Mouse (Mus musculus) spleen, embryonic (tissue): Measurements from ENCODE around the gene Zbtb32.

Experiments
- CTCF ChIA-PET: fragments of 350-600 bp; sonication (Branson Sonifier 250); formaldehyde crosslinking; loops from one replicate; lab custom pipeline; 2022; lab: Charles Lee

Gene Zbtb32

DNA sequence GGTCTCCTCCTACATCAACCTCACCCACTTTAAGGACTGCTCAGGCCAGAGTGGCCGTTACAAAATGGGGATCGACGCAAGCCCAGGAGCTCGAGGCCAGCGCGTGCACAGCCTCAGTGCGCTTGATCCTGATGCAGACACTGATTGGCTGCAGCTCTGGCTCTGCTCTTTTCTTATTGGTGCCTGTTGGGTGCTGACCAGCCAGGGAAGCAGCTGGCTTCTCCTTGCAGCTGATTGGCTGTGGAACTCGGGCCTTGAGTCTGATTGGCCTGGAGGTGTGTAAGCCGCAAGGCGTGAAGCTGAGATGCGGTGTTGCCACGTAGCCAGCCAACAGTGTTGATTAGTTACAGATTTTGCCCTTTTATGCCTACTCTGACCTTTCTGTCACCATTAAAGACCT lies at the start of gene Zbtb32:
Gene Zbtb32 (minus strand): TSS at position 124 of the 400 bp plus-strand sequence.
- CTCF ChIA-PET = no interaction called here

- CTCF ChIA-PET = no interaction called here
Observed at GRCm38 (mm10) chr7:30639083-30639482, 40.4 kb upstream of the Zbtb32 start.

- CTCF ChIA-PET = interaction anchor here (0.7 kb wide), 1 partner anchor 22 kb away, joined by 3 read pairs; no protein-coding TSS in a partner anchor
Observed at GRCm38 (mm10) chr7:30636395-30636794, 37.7 kb upstream of the Zbtb32 start.

DNA sequence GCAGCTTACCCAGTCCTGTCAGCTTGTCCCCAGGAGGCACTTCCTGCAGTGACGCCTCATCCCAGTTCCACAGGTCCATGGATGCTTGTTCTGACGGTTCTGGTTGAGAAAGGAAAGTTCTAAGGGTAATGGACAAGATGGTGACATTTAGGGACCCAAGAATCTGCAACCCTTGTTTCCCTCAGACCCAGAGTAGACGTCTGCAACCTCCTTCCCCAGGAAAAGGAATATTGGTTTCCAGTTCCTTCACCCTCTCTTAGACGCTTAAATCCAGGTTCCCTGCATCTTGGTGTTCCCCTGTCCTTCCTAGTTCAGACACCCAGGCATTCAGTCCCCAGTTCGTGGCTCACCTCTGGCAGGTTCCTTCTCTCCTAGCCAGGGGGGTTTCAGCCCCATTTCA lies 37.0 kb upstream of the Zbtb32 start, which contains the start of gene Etv2:
Gene Etv2 (minus strand): TSS at position 101 of the 400 bp plus-strand sequence.
- CTCF ChIA-PET = interaction anchor here (0.5 to 0.7 kb wide), 2 partner anchors 22 to 270 kb away, joined by 3 to 8 read pairs; no protein-coding TSS in a partner anchor

DNA sequence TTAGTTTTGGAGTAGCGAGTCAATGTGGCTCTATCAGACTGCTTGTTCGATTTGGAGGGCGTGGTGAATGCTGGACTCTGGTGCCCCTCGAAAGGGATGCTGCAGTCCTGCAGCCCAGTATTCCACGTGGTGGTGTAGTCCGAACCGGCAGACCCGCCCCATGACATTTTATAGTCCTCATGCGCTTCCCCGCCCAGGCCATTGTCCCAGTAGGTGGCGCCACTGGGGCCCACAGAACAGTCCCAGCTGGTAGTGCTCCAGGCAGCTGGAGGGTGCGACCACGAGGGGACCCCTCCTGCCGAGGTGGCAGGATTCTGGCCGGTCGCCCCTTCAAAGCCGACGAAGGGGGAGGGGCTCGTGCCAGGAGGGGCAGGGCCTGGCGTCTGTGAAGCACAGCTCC lies 35.9 kb upstream of the Zbtb32 start:
- CTCF ChIA-PET = interaction anchor here (1.1 kb wide), 1 partner anchor 15 kb away, joined by 3 read pairs; the partner anchor contains the start of gene Rbm42

GRCm38 (mm10) chr7:30633762-30634412 lies 35.2 kb upstream of the Zbtb32 start:
- CTCF ChIA-PET = interaction anchor here (1.1 kb wide), 1 partner anchor 16 kb away, joined by 3 read pairs; the partner anchor contains the start of gene Rbm42

DNA sequence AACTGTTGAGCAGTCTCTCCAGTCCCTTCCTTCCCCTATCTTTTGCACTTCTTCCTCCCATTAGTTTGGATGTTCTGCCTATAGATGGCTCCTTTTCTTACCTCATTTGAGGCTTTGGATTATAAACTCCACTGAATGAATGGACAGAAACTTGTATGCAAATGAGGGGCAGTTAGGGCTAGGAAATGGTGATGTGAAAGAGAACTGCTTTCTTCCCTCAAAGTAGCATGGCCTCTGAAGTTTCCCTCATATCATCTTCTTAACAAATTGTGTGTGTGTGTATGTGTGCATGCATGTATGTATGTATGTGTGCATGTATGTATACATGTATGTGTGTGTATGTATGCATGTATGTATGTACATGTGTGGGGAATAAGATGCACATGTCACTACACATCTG lies 30.3 kb upstream of the Zbtb32 start:
- CTCF ChIA-PET = no interaction called here

GRCm38 (mm10) chr7:30626647-30627046 lies 27.9 kb upstream of the Zbtb32 start:
- CTCF ChIA-PET = no interaction called here

DNA sequence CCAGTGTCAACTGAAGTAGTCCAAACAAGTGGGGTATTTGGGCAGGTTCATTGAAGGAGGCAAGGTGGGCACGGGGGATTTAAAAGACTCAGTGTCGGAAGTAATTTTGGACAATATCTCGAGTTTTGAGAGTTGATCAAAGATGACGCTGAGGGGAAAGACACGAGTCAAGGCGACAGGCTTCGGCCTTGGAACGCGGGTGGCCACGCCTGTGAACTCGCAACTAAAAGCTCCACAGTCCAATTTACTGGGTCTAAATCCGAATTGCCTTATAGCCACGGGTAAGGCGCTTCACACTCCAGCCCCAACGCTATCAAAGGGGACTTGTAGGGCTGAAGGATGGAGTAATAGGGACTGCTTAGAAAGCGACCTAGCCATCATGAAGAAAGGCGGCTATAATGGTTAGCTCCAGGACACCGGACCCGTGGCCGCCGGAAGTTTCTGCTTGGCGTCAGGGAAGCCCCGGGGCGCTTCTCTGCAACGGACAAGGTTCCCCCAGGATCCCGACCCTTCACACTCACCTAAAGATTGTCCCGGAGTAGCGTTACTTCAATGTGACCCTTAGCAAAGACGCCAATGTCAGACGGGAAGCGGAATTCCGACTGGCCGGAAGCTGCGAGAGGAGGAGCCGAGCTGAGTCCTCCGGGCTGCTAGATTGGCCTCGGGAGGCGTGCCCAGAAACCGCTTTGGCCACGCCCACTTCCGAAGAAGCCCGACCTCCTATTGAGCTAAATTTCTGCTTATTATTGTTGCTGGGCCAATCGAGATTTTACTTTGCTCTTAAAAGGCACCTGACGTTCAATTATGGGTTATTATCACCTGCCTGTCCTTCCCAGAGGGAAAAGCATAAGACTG lies 27.0 kb upstream of the Zbtb32 start, which contains the start of gene Cox6b1:
Gene Cox6b1 (minus strand): TSS at position 622 of the 855 bp plus-strand sequence.
- CTCF ChIA-PET = interaction anchor here (0.6 to 1.6 kb wide), 8 partner anchors 10 to 833 kb away, joined by 3 to 10 read pairs (median 4); partner anchors contain the start of gene Proser3

- CTCF ChIA-PET = no interaction called here
Observed at GRCm38 (mm10) chr7:30619202-30619601, 20.5 kb upstream of the Zbtb32 start.

- CTCF ChIA-PET = no interaction called here
Observed at GRCm38 (mm10) chr7:30618658-30619057, 19.9 kb upstream of the Zbtb32 start.

DNA sequence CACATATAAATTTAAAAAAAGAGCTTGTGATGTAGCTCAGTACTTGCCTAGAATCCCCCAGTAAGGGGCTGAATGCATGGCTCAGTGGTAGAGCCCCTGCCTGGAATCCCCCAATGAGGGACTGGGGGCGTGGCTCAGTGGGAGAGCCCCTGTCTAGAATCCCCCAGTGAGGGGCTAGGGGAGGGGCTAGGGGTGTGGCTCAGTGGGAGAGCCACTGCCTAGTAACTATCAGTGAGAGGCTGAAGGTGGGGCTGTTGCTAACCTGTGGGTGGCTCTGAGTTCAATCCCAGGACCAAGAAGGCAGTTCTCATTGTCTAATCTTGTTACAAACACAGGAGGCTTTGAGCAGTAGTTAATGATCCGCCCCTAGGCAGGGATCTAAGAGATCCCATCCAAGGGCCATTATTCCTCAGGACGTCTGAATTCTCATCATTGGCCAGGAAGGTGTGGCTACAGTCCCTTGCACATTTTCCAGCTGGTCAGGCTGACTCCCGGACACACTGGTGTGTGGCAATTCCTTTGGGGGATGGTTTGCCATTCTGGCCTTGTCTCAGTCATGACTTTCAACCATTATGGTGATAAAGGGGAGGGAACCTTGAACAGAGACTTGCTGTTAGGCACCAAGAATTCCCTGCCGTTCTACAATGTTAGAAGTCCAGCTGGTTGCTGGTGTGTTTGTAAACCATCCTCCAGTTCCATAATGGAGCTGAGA lies 16.5 kb upstream of the Zbtb32 start:
- CTCF ChIA-PET = interaction anchor here (1.5 to 2.9 kb wide), 2 partner anchors 10 to 21 kb away, joined by 4 to 10 read pairs; partner anchors contain the start of gene Cox6b1

DNA sequence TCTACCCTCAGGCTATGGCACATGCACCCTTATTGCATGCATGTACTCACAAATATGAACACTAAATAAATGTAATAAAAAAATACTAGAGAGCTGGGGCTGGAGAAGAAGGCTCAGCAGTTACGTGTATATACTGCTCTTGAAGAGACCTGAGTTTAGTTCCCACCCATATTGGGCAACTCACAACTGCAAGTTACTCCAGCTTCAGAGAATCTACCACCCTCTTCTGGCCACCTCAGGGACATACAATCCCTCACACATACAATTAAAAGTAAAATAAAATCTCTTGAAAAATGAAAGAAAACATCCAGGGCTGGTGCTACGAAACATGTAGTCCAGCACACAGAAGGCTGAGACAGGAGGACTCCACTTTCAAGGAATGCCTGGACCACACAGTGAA lies 15.7 kb upstream of the Zbtb32 start:
- CTCF ChIA-PET = interaction anchor here (0.7 to 2.9 kb wide), 4 partner anchors 10 to 22 kb away, joined by 3 to 10 read pairs (median 6); partner anchors contain the start of gene Cox6b1

DNA sequence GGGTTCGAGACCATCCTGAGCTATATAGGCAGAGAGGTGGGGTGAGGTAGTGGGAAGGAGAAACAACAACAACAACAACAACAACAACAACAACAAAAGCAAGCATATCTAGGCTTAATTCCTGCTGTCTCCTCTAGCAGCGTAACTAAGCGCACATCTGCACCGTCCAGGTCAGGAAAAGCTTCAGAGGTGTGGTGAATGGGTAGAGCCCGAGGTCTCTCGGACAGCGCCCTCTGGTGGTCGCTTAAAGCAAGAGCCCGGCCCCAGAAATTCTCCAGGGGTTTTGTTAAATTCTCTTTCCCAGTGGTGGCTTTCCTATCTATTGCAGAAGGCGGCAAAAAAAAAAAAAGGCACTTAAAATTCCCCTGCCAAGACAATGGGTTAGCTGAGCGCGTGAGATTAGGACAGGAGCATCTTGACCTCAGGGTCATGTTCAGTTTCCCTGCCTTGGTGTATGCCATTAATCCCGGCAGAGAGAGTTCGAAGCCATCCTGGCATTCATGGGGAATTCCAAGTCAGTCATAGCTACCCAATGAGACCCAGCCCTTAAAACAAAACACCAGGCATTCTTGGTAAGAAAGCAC lies 14.9 kb upstream of the Zbtb32 start:
- CTCF ChIA-PET = interaction anchor here (0.6 to 1.5 kb wide), 4 partner anchors 9 to 428 kb away, joined by 3 to 7 read pairs (median 4); no protein-coding TSS in a partner anchor

DNA sequence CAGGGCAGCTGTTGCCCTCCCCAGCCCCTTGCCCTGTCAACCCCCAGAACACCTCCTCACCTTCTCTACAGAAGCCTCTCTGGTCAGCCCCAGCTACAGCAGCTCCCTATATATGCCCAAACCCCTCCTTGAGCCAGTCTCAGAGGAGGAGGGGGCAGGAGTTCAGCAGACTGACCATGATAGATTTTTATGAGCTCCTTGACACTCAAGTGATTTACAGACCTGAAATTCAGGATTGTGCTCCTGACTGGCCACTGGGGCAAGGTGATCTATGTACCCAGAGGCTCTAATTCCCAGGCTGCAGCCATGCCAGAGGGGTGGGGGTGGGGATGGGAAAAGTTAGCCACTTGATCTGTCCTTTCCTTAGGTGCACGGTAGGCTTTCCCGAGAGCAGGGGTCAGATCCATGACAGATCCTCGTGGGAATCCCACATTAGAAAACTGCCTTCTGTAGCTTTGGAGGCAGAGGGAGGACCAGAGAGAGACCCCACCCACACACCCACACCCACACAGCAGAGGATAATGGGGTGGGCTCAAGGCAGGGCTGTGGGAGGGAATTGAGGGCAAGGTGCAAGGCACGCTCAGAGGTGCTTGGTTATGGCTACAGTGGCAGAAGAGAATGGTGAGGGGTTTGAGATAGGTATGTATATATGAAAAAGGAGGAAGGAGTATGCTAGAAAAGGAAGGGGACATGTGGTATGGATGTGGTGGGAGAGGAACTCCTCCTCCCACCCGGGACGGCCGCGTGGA lies 14.1 kb upstream of the Zbtb32 start, which contains the start of gene Upk1a:
Gene Upk1a (minus strand): TSS at position 194 of the 749 bp plus-strand sequence.
- CTCF ChIA-PET = no interaction called here

- CTCF ChIA-PET = no interaction called here
Observed at GRCm38 (mm10) chr7:30610043-30610442, 11.3 kb upstream of the Zbtb32 start.

- CTCF ChIA-PET = no interaction called here
Observed at GRCm38 (mm10) chr7:30608476-30608875, 9.8 kb upstream of the Zbtb32 start.

- CTCF ChIA-PET = interaction anchor here (1.0 kb wide), 1 partner anchor 18 kb away, joined by 3 read pairs; the partner anchor contains the start of gene Cox6b1
Observed at GRCm38 (mm10) chr7:30607706-30608309, 9.1 kb upstream of the Zbtb32 start.

- CTCF ChIA-PET = interaction anchor here (0.6 kb wide), 1 partner anchor 9 kb away, joined by 7 read pairs; no protein-coding TSS in a partner anchor
Observed at GRCm38 (mm10) chr7:30604944-30605343, 6.2 kb upstream of the Zbtb32 start.
